Mouse (Mus musculus) E14TG2a.4 (cell line): Measurements from ENCODE around the gene Ank2.

ENCODE experiments used
- CTCF ChIP-seq: conservative IDR thresholded peaks from 2 replicates; pipeline ENCODE4 v1.5.1; 2014; ENCODE audit warnings: low read length
- NANOG ChIP-seq: IDR thresholded peaks from 2 replicates; pipeline ENCODE4 v1.6.1; 2014; ENCODE audit warnings: borderline replicate concordance, low read length, mixed read lengths
- POU5F1 ChIP-seq: IDR thresholded peaks from 2 replicates; pipeline ENCODE4 v1.6.1; 2014; ENCODE audit warnings: low read length, borderline replicate concordance

DNA sequence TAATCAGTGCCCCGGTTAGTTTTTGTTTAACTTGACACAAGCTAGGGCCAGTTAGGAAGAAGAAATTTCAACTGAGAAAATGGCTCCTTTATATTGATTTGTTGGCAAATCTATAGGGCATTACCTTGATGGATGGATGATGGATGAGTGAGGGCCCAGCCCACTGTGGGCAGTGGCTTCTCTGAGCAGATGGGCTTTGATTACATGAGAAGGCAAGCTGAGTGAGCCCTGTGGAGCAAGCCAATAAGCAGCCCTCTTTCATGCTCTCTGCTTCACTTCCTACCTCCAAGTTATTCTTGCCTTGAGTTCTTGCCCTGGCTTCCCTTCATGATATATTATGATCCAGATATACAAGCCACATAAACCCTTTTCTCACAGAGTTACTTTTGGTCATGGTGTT, 401.4 kb downstream of the Ank2 start:
- TF ChIP-seq CTCF (no peak), NANOG (no peak), POU5F1 (no peak)
